Mouse (Mus musculus) urinary bladder, adult 18-20 months (tissue): ENCODE results near the gene Ankrd11.

Experiments used
- DNase-seq, 2 experiments: peaks; one replicate each; pipeline ENCODE4 v3.0.0; 2022; ENCODE audit warnings: low spot score in 2 of 2, mixed read lengths in 2 of 2

The Ankrd11 gene

DNA sequence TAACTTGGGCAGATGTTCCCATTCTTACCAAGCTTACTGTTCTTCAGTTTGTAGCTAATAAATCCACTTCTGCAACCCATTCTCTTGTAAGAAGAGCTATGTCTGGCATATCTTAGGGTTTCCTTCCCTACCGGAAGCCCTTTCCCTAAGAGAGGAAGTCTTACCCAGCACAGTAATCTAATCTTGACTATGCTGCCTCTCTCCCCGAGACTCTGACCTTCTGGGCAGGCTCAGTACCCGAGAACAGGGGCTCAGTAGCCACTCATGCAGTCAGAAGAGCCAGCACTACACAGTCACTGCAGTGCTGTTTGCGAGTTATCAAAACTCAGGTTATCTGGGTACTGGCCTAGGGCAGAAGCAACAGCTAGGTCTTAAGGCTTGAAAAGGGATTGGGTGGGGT is 144.1 kb downstream of the Ankrd11 start:
- DNase-seq: no peak

- no peak for DNase-seq
Measured at GRCm38 (mm10) chr8:122897200-122897599, 144.9 kb downstream of the Ankrd11 start.

GRCm38 (mm10) chr8:122896317-122896716 is 145.8 kb downstream of the Ankrd11 start:
- no peak for DNase-seq

GRCm38 (mm10) chr8:122893451-122893850 is 148.6 kb downstream of the Ankrd11 start:
- DNase-seq: no peak

DNA sequence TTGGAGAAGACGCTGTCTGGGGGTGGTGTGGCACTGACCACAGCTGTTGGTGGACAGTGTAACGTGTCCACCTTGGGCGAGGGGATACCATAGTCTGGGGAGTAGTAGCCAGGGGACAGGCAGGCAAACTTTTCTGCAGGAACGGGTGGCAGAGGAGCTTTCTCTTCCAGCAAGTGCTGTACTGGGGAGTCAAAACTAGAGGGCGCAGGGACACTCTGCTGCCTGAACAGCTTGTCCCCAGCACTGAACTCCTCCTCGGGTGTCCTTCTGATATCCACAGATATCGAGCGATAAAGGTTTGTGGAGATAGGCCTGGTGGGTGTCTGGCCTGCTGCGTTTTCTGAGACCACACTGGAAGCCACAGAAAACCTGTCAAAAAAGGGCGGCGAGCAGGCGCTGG is 150.6 kb downstream of the Ankrd11 start:
- no peak for DNase-seq

GRCm38 (mm10) chr8:122883671-122884070 is 158.4 kb downstream of the Ankrd11 start:
- DNase-seq: no peak

GRCm38 (mm10) chr8:122880302-122880701 is 161.8 kb downstream of the Ankrd11 start:
- no peak for DNase-seq

GRCm38 (mm10) chr8:122878231-122878630 is 163.8 kb downstream of the Ankrd11 start:
- no peak for DNase-seq

DNA sequence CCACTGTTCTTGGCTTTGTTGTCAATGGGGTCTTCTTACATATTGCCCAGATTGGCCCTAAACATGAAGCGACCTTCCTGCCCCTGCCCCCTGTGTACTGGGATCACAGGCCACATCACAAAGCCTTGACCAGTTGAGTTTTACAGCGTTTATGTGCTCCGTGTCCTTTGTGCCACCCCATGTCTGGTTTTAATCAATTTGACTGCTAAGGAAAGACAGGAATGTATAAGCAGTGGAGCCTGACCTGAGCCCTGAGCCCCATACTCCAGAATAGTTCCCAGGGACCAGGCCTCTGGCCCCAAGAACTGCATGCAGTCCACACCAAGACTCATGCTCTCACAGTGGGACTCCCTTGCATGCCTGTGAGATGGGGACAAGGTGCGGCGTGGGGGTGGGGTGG is 166.9 kb downstream of the Ankrd11 start:
- DNase-seq: no peak

DNA sequence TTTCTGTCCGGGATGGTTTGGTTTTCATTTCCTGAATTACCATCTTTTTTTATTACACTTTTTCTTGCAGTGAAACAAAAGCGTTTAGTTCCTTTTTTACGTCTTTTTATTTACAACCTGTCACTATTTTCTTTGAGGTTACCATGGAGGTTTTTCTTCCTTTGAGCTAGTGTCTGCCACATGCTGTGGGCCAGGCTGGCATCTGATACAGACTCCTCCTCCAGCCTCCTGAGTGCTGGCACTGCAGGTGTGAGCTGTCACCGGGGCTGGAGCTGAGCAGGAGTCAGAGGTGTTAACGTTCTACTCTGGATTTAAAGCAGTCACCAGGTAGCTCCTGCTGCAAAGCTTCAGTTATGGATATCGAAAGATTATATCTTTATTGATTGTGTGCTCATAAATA is 168.9 kb downstream of the Ankrd11 start:
- DNase-seq: no peak

DNA sequence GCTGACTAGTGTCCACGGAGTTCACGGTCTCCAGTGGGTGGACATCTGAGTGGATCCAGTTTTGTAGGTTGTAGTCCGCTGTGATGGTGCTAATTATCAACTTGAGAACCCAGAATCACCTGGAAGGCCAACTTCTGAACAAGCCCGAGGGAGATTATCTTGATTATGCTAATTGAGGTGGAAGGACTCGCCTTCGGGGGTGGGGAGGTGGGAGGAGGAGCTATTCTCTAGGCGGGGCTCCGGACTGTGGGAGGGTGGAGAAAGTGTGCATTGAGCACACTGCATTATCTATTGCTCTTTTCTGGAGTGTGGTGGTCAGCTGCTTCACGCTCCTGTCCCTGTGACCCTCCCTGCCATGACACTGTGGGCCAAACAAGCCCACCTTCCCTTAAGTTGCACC is 170.4 kb downstream of the Ankrd11 start:
- no peak for DNase-seq

GRCm38 (mm10) chr8:122870377-122870863 is 171.7 kb downstream of the Ankrd11 start:
- peak; percentile 25 to 34 for DNase-seq

DNA sequence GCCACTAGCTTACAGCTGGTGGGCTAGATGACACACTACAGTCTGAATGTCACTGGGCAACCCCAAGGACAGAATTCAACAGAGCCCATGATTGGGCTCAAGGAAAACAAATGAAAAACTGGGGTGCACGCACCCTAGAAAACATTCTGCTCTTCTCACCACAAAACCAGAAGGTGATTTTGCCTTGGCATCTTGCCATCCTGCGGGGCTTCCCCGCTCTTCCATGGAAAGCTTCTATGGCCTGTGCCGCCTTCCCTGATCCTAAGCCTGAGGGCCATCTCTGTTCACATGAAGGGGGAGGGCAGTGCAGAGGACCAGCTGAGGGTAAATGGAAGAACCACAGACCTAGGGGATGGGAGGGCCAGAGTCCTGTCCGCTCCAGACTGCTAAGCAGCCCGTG is 174.1 kb downstream of the Ankrd11 start:
- no peak for DNase-seq

GRCm38 (mm10) chr8:122866231-122866630 is 175.8 kb downstream of the Ankrd11 start:
- DNase-seq: no peak

DNA sequence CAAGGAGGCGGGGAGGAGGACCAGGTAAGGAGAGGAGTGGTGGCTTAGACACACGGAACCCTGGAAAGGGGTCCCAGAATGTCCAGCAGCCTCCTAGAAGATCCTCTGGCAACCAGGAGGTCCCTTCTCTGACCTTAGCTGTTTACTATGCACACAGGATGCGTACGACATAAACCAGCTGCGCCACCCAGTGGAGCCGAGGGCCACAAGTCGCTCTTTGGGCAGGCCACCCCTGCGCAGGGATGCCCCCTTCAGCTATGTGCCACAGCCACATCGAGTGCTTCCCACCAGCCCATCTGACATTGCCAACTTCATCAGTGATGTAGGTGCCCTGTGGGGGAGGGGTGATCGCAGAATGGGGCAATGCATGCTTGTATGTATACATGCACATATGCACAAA is 176.6 kb downstream of the Ankrd11 start:
- DNase-seq: no peak

DNA sequence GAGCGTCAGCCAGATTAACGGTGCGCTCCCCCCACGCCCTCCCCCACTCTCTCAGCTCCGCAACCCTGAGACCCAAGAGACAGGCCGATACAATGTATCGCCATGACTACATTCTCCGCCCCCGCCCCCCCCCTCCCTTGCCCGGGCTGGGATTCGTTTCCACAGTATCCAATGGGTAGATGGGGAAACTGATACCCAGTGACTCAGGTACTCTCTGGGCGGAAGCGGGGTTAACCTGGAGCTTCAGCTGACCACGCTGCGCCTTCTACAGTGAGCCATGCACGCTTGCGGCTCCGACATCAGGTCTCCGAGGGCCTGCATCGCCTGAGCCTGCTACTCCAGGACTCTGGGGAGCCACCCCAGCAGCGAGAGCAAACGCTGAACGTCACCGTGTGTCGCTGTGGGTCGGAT is 177.4 kb downstream of the Ankrd11 start:
- no peak for DNase-seq

- DNase-seq: no peak
Measured at GRCm38 (mm10) chr8:122859843-122860242, 182.2 kb downstream of the Ankrd11 start.

GRCm38 (mm10) chr8:122856288-122856687 is 185.8 kb downstream of the Ankrd11 start:
- no peak for DNase-seq

DNA sequence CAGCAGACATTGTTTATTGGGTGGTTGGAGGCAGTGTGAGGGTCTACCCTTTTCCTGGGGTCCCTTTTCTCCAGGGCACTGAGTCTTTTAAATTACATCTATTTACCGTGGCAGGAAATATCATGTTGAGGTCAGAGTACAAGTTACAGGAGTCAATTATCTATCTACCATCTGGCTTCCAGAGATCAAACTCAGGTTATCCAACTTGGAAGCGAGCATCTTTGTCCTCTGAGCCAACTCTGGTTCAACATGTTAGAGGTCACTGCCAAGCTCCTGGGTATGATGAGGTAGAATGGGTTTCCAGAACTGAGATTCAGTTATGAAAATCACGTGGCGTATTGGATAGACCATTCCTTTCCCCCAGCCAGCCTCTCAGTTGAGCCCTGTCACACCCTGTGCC is 187.0 kb downstream of the Ankrd11 start:
- DNase-seq: no peak

DNA sequence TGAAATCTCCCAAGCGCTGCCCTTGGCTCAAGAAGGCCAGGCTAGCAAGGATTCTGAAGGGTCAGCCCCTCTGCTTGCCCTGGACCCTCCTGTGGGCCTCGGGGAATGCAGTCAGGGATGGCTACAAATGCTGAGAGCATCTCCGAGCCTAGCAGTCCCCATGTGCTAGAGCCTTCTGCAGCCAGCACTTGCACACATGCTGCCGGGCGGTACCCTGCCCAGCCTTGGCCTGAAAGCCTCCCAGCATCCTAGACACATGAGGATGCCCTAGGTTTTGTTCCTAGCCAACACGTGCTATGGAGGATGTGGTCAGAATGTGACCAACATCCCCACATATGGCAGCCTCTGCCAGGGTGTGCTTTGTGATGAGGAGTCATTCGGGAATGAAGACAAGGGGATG is 187.7 kb downstream of the Ankrd11 start:
- no peak for DNase-seq

DNA sequence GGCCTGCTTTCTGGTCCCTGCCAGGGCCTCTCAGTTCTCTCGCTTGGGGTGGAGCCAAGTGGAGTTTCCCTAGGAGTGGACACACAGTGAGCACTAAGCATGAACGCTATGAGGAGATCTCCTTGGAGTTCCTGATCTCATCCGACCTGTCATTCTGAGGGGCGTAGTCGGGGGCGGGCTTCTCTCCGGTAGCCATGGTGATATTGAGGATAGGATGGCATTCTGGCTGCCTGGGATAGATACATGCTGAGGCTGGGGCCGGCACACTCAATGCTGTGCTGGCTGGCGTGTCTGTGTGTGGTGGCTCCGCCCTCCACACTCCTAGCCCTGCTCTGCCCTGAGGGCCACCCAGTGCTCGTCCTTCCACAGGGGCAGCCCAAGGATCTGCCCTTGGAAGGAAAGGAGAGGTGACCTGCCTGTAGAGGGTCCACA is 188.7 kb downstream of the Ankrd11 start:
- no peak for DNase-seq

DNA sequence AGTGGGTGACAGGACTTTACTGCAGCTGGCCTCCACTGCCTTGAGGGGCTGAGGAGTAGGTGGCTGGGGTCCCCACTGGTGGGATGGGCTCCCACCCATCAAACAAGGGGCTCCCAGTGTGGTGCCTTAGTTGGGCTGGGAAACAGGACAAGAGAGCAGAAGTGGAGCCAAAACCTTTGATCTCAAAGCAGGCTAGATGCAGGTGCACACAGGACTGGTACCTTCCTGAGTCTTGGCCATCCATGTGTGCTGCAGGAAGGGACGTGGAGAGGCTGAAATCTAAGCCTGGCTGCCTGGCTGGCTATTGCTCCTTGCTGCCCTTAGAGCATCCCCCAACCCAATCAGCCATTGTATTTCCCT is 189.6 kb downstream of the Ankrd11 start:
- no peak for DNase-seq

DNA sequence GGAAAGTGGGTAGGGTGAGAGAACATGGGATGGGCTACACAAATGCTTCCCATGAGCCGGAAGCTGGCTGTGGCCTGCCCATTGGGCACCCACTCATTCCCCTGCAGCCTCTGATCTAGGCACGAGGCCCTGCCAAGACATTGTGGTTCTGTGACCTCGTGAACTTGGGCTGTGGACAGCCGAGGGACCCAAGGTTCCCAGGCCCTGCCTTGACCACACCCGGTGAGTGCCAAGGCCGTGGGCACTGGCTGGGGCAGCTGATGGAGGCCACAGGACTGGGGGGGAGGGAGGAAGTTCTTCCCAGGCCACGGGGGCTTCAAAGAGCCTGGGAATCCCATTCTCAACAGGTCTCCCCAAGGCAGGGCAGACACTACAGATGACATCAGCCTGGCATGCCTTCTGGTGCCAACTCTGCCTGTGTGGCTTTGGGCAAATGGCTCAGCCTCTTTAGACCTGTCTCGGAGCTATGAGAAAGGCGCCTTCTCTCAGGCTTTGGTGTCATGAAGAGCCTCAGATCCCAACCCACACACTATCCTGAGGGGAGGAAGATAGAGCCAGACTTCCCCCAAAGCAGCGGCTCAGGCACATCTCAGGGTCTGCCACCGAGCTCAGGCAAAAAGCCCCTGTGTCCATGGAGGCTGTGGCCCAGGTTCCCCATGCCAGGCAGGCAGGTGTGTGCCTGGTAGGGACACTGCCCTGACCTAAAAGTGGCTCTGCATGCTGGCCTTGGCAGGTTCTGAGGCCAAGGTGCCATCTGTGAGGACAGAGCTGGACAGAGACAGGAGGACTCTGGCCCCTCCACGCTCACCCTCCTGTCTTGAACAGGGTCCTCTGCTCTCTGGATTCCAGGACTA is 190.2 kb downstream of the Ankrd11 start:
- DNase-seq: no peak
